Mouse (Mus musculus) ES-Bruce4 (cell line): Measurements from ENCODE around the gene Catip.

Experiments used
- CTCF ChIP-seq: IDR thresholded peaks from one replicate; pipeline ENCODE4 v1.8.1; 2011; ENCODE audit warnings: low read depth, low read length
- EP300 ChIP-seq: IDR thresholded peaks from 2 replicates; pipeline ENCODE4 v1.6.1; 2011; ENCODE audit warnings: low read depth, low read length; ENCODE audit not compliant: insufficient read depth
- POLR2A ChIP-seq: IDR thresholded peaks from one replicate; pipeline ENCODE4 v1.8.1; 2011; ENCODE audit warnings: low read length; ENCODE audit not compliant: insufficient read depth

DNA sequence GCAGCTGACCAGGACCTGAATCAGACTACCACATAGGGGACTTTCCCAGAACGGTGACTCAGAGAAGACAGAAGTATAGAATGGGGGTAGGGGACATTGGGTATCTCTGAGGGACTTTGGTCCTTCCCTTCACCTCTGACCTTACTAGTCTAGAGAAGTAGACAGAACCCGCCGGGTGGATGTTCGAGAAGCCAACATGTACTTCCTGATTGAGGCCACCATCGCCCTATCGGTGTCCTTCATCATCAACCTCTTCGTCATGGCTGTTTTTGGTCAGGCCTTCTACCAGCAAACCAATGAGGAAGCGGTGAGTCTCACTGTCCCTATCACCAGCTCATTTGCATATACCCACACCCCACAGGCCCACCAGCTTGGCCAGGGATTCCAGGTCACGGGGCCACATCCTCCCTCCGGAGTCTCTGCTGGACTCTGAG, 19.7 kb downstream of the Catip start:
- no peak for TF ChIP-seq CTCF
- TF ChIP-seq POLR2A: no peak
- TF ChIP-seq EP300: no peak
